Mouse (Mus musculus) kidney, adult 2 months (tissue): Measurements from ENCODE around the gene Fam57a. TPM values are rescaled to one million over a fixed set of nuclear protein-coding genes. Genes with fewer than 3 reads are reported as not detected.
A peak's percentile ranks its signal among the peaks of the same experiment; 100 is the strongest.
"Not testable (repeated sequence)": the region's sequence is repeated elsewhere in the genome, so short reads cannot be mapped to it uniquely, and the experiment has no call there.

Experiments used
- DNase-seq: peaks from one replicate; pipeline ENCODE4 v3.0.0; 2021
- H3K27ac ChIP-seq: fragments of 200-500 bp; 2 replicates; pipeline ENCODE4 v1.5.1; 2012; ENCODE audit warnings: low read depth, low read length, control low read depth, inconsistent platforms; ENCODE audit not compliant: insufficient read depth
- H3K27me3 ChIP-seq: fragments of 200-500 bp; replicated peaks from 2 replicates; pipeline ENCODE4 v1.6.1; 2012; ENCODE audit warnings: mild to moderate bottlenecking, moderate library complexity, low read length, inconsistent platforms; ENCODE audit not compliant: control insufficient read depth, insufficient read depth
- H3K36me3 ChIP-seq: fragments of 200-500 bp; 2 replicates; pipeline ENCODE4 v1.6.1; 2012; ENCODE audit warnings: mild to moderate bottlenecking, moderate library complexity, low read length, inconsistent platforms; ENCODE audit not compliant: control insufficient read depth, insufficient read depth
- H3K4me1 ChIP-seq: fragments of 200-500 bp; 2 replicates; pipeline ENCODE4 v1.6.1; 2011; ENCODE audit warnings: low read length; ENCODE audit not compliant: control insufficient read depth, insufficient read depth
- H3K4me3 ChIP-seq: fragments of 200-500 bp; 2 replicates; pipeline ENCODE4 v1.5.1; 2011; ENCODE audit warnings: mild to moderate bottlenecking, low read depth, low read length, control low read depth; ENCODE audit not compliant: insufficient read depth
- CTCF ChIP-seq: fragments of 200-500 bp; conservative IDR thresholded peaks from 2 replicates; pipeline ENCODE4 v1.5.1; 2011; ENCODE audit warnings: low read depth, mild to moderate bottlenecking, control low read depth, low read length, moderate library complexity, mixed read lengths; ENCODE audit not compliant: insufficient read depth, insufficient read length
- POLR2A ChIP-seq: fragments of 200-500 bp; IDR thresholded peaks from one replicate; pipeline ENCODE4 v1.6.1; 2011; ENCODE audit warnings: low read depth, low read length, control low read depth
- WGBS: fragments of 180-500 bp; shearing (Covaris S2); methylation state at CpG from one replicate; pipeline ENCODE4 v1.1.7; 2018; 5-methylcytosine and 5-hydroxymethylcytosine counted together
- polyA plus RNA-seq: library from polyadenylated mRNA; depleted of rRNA; stranded (reverse); fragments of >200 nt; gene quantifications from 2 replicates; pipeline ENCODE4 v1.2.3, GENCODE M21; 2012

The Fam57a gene
- polyA plus RNA-seq, 1 experiment = 5.8 TPM

DNA sequence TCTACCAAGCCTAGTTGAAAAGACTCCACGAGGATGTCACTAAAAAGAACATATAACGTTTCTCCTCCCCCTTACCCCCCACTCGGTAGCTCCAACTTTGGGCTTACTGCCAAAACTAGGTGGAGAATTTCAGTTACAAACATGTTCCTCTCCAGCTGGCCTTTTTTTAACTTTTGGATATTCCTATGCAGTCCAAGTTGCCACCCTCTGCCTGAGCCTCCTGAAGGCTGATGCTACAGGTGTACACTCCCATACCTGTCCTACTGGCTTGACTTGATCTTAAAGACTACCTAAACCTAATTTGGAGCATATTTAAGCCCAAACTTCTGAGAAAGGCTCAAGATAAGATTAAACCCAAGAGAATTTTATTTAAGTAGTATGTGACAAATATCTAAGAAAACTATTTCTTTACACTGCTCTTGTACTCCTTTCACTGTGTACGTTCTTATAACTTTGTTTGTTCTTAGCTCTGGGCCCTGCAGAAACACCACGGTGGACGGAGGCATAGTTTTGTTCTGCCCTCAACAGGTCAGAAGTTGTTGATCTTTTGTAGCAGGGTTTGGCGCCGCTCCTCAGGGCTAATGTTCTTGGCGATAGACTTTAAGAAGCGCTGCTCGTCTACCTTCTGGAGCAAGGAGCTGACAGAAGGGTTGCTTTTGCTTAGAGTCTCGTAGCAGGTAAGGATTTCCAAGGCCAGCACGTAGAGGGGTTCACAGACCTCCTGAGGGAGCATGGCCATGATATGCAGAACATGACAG lies 30.9 kb downstream of the Fam57a start:
- no peak overlapping the region for H3K4me3 ChIP-seq
- H3K36me3 ChIP-seq = no peaks in the 10 kb centered on the region
- H3K4me1 ChIP-seq = no peaks in the 10 kb centered on the region
- no peak for DNase-seq
- H3K27me3 ChIP-seq = no peaks in the 10 kb centered on the region
- no peak for TF ChIP-seq POLR2A
- TF ChIP-seq CTCF = no peak
- no peak overlapping the region for H3K27ac ChIP-seq
- 79% methylated on average over 13 of the region's 13 CpGs for WGBS

- H3K36me3 ChIP-seq, H3K4me1 ChIP-seq, H3K27ac ChIP-seq, H3K27me3 ChIP-seq, DNase-seq, H3K4me3 ChIP-seq: not testable (repeated sequence)
- WGBS = 81% methylated on average over 5 of the region's 6 CpGs
Measured at GRCm38 (mm10) chr11:76211595-76211994, 32.1 kb downstream of the Fam57a start.

- 88% methylated on average over 5 of the region's 5 CpGs for WGBS
- Histone ChIP-seq H3K4me3 (no peak overlapping the region), H3K27me3 (no peaks in the 10 kb centered on the region), H3K4me1 (no peaks in the 10 kb centered on the region), H3K36me3 (no peaks in the 10 kb centered on the region), H3K27ac (no peak overlapping the region)
- no peak for DNase-seq
- TF ChIP-seq CTCF (no peak), POLR2A (no peak)
Measured at GRCm38 (mm10) chr11:76213841-76214240, 34.4 kb downstream of the Fam57a start.

- Histone ChIP-seq H3K27me3 (no peaks in the 10 kb centered on the region), H3K27ac (no peak overlapping the region), H3K36me3 (no peaks in the 10 kb centered on the region), H3K4me3 (no peak overlapping the region), H3K4me1 (no peaks in the 10 kb centered on the region)
- no peak for DNase-seq
- TF ChIP-seq CTCF (no peak), POLR2A (no peak)
- WGBS = 80% methylated on average over 2 of the region's 2 CpGs
Measured at GRCm38 (mm10) chr11:76215011-76215410, 35.5 kb downstream of the Fam57a start.

DNA sequence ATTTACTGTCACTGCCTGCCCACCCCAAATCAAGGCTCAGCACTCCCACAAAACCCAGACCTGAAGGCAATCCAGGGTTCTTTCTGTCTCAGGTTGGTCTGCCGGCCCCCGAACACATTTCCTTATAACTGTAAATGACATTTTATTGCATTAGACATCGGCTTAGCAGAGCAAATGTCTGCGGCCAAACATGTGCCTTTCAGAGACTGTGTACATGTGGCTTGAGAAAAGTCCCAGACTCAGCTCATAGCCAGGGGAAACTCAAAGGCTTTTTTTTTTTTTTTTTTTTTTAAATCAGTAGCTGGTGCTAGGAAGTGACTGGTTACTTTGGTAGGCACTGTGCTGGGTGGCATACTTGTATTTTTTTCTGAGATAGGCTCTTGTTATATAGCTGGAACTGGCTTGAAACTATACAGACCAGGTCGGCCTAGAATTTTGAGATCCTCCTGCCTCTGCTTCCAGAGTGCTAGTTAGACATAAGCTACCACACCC lies 36.6 kb downstream of the Fam57a start:
- Histone ChIP-seq H3K4me1 (no peaks in the 10 kb centered on the region), H3K36me3 (no peaks in the 10 kb centered on the region), H3K4me3 (no peak overlapping the region), H3K27ac (no peak overlapping the region), H3K27me3 (no peaks in the 10 kb centered on the region)
- no peak for DNase-seq
- WGBS = 96% methylated on average over 5 of the region's 5 CpGs
- no peak for TF ChIP-seq CTCF
- TF ChIP-seq POLR2A = no peak

GRCm38 (mm10) chr11:76216681-76217389 lies 37.4 kb downstream of the Fam57a start:
- H3K4me3 ChIP-seq = peak overlapping the region; percentile 78
- peak overlapping the region; percentile 58 for H3K27ac ChIP-seq
- H3K4me1 ChIP-seq = no peaks in the 10 kb centered on the region
- H3K36me3 ChIP-seq = no peaks in the 10 kb centered on the region
- WGBS = 1% methylated on average over 33 of the region's 33 CpGs
- TF ChIP-seq CTCF = no peak
- no peak for TF ChIP-seq POLR2A
- DNase-seq = peak; percentile 70
- H3K27me3 ChIP-seq = no peaks in the 10 kb centered on the region

- peak within 1 kb of the TSS; percentile 78 for H3K4me3 ChIP-seq
Measured at GRCm38 (mm10) chr11:76217390-76217800, 37.9 kb downstream of the Fam57a start, which contains the start of the genes Dbil5 and Gemin4. TSS of gene Dbil5 (plus strand) at chr11:76217608. TSS of gene Gemin4 (minus strand) at chr11:76217664.

More at GRCm38 (mm10) chr11:76217390-76217800, 37.9 kb downstream of the Fam57a start, which contains the start of the genes Dbil5 and Gemin4:
- Histone ChIP-seq H3K4me1 (no peaks in the 10 kb centered on the region), H3K27me3 (no peaks in the 10 kb centered on the region), H3K36me3 (no peaks in the 10 kb centered on the region), H3K27ac (peak within 1 kb of the TSS; percentile 58)
- TF ChIP-seq CTCF (peak; percentile 98; the same call in 1 of the 2 replicates), POLR2A (peak; percentile 68)
- under 1% methylated on average over 35 of the region's 35 CpGs for WGBS
- DNase-seq = peak; percentile 98
